Mouse (Mus musculus): ENCODE measurements at regions not wholly inside any gene's neighbourhood (a gene's known extent, or its start where the extent isn't known, plus 50 kb on each side); places are given as distances from the start of the nearest gene placed in this dataset.

DNA sequence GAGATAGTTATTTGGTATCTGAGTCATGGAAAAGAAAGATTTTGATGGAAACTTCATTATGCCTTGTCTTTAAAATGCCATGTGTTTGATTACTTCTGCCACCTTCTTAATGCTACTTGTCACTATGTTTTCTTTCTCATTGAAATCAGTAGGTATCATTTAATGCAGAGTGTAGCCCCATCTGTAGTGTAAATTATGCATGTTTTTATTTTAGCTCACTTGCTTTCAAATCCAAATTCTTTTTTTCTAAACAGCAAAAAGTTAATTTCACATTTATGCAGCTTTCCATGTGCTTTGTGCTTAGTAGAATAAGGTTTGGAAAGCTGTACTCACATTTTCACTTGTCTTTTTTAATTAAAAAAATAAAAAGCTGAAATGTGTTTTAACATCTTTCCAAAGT is 748.0 kb upstream of the Epha7 start:
- Histone ChIP-seq H3K9ac (ENCODE audit: insufficient read depth, low read depth) (no peak overlapping the region), H3K4me2 (ENCODE audit: insufficient read depth, low read depth, poor library complexity, severe bottlenecking) (no peak overlapping the region), H3K36me3 (replicated peaks in 1 of 2; ENCODE audit: control insufficient read depth in 1 of 2, insufficient read depth in 1 of 2, low read length in 1 of 2) (no peaks in the 10 kb centered on the region), H3K9me3 (replicated peaks; ENCODE audit: low read length) (peaks cover 15% of the 10 kb centered on the region), H3K79me2 (replicated peaks; ENCODE audit: control insufficient read depth, extremely low read depth, insufficient read depth, poor library complexity, severe bottlenecking) (no peaks in the 10 kb centered on the region), H3K27me3 (replicated peaks) (no peaks in the 10 kb centered on the region), H3K4me1 (ENCODE audit: control insufficient read depth in 1 of 2, insufficient read depth in 2 of 2) (no peaks in the 10 kb centered on the region), H3K4me3 (replicated peaks in 1 of 3; ENCODE audit: low read depth in 2 of 3, low read length in 2 of 3, poor library complexity in 1 of 3) (no peak overlapping the region), H3K27ac (ENCODE audit: insufficient read depth, low read depth) (no peak overlapping the region)
- in situ Hi-C loops (cut with MboI; ENCODE audit: low pct_ligation_motif_present, low pct_unique_long_range_greater_than_20kb, low sequenced_read_pairs): no loop called here
- dilution Hi-C loops (cut with MboI; ENCODE audit: extremely low pct_ligation_motif_present, extremely low pct_unique_long_range_greater_than_20kb, low sequenced_read_pairs): no loop called here
- DNase-seq (ENCODE audit: extremely low read depth): no peak
- no peak for TF ChIP-seq BHLHE40 (IDR thresholded peaks at IDR 0.05; ENCODE audit: low read depth, low read length)
- TF ChIP-seq JUN (IDR thresholded peaks at IDR 0.05; ENCODE audit: insufficient read depth, low read depth, low read length): no peak
- TF ChIP-seq UBTF (IDR thresholded peaks at IDR 0.05; ENCODE audit: low read depth, low read length): no peak
- TF ChIP-seq PAX5 (IDR thresholded peaks at IDR 0.05; ENCODE audit: low read length): no peak
- no peak for TF ChIP-seq MEF2A (IDR thresholded peaks at IDR 0.05; ENCODE audit: borderline replicate concordance, low read depth, low read length)

DNA sequence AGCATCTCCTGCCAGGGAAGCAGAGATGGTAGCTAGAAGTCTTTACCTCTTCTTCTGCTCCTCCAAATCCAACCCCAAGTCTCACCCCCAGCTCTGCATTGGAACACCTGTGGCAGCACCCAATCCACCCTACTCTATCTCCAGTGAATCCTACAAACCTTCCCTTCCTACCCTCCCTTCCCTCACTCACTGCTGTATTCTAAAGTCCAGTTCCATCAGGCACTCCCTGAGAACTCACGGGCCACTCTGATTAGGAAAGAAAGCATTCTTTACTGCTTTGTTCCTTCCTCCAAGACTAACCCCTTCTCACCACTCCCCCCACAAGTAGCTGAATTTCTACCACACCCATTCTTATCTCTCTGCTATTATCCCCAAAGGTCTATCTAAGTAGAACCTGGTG is 747.1 kb upstream of the Epha7 start:
- H3K36me3 ChIP-seq (replicated peaks in 1 of 2; ENCODE audit: control insufficient read depth in 1 of 2, insufficient read depth in 1 of 2, low read length in 1 of 2): no peaks in the 10 kb centered on the region
- no peaks in the 10 kb centered on the region for H3K79me2 ChIP-seq (replicated peaks; ENCODE audit: control insufficient read depth, extremely low read depth, insufficient read depth, poor library complexity, severe bottlenecking)
- TF ChIP-seq USF2 (conservative IDR thresholded peaks at IDR 0.05; ENCODE audit: low read depth, low read length): no peak
- no peak for TF ChIP-seq SIN3A (IDR thresholded peaks at IDR 0.05; ENCODE audit: low read length)
- TF ChIP-seq RAD21 (IDR thresholded peaks at IDR 0.05; ENCODE audit: low read depth, low read length): no peak
- no peak for TF ChIP-seq CHD1 (IDR thresholded peaks at IDR 0.05; ENCODE audit: low read depth, low read length)
- TF ChIP-seq NELFE (IDR thresholded peaks at IDR 0.05; ENCODE audit: low read depth, low read length): no peak
- H3K4me1 ChIP-seq (ENCODE audit: control insufficient read depth in 1 of 2, insufficient read depth in 2 of 2): no peaks in the 10 kb centered on the region
- no peak overlapping the region for H3K9ac ChIP-seq (ENCODE audit: insufficient read depth, low read depth)
- no peak overlapping the region for H3K27ac ChIP-seq (ENCODE audit: insufficient read depth, low read depth)
- H3K9me3 ChIP-seq (replicated peaks; ENCODE audit: low read length): peaks cover 17% of the 10 kb centered on the region
- in situ Hi-C loops (cut with MboI; ENCODE audit: low pct_ligation_motif_present, low pct_unique_long_range_greater_than_20kb, low sequenced_read_pairs) (no loop called here), dilution Hi-C loops (cut with MboI; ENCODE audit: extremely low pct_ligation_motif_present, extremely low pct_unique_long_range_greater_than_20kb, low sequenced_read_pairs) (no loop called here)
- H3K4me2 ChIP-seq (ENCODE audit: insufficient read depth, low read depth, poor library complexity, severe bottlenecking): no peak overlapping the region
- no peaks in the 10 kb centered on the region for H3K27me3 ChIP-seq (replicated peaks)
- H3K4me3 ChIP-seq (replicated peaks in 1 of 3; ENCODE audit: low read depth in 2 of 3, low read length in 2 of 3, poor library complexity in 1 of 3): no peak overlapping the region
- no peak for DNase-seq (ENCODE audit: extremely low read depth)

DNA sequence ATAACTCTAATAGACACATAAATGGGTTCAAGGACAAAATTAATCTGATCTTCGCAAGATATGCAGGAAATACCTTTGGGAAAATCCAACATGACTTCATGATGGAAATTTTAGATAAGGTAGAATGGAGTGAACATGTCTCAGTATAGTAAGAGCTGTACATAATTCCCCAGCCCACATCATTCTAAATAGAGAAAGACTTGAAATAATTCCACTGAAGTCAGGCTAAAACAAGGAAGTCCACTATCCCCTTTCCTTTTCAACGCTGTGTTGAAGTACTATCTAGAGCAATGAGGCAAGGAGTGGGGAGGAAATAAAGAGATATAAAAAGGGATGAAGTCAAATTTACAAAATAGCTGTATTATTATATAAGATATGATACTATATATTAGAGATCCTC is 733.9 kb upstream of the Epha7 start:
- Histone ChIP-seq H3K4me3 (replicated peaks in 1 of 3; ENCODE audit: low read depth in 2 of 3, low read length in 2 of 3, poor library complexity in 1 of 3) (no peak overlapping the region), H3K4me2 (ENCODE audit: insufficient read depth, low read depth, poor library complexity, severe bottlenecking) (no peak overlapping the region), H3K4me1 (ENCODE audit: control insufficient read depth in 1 of 2, insufficient read depth in 2 of 2) (no peaks in the 10 kb centered on the region), H3K9ac (ENCODE audit: insufficient read depth, low read depth) (no peak overlapping the region), H3K79me2 (replicated peaks; ENCODE audit: control insufficient read depth, extremely low read depth, insufficient read depth, poor library complexity, severe bottlenecking) (no peaks in the 10 kb centered on the region), H3K27ac (ENCODE audit: insufficient read depth, low read depth) (no peak overlapping the region), H3K27me3 (replicated peaks) (no peaks in the 10 kb centered on the region), H3K9me3 (replicated peaks; ENCODE audit: low read length) (peaks cover 9% of the 10 kb centered on the region), H3K36me3 (replicated peaks in 1 of 2; ENCODE audit: control insufficient read depth in 1 of 2, insufficient read depth in 1 of 2, low read length in 1 of 2) (no peaks in the 10 kb centered on the region)
- in situ Hi-C loops (cut with MboI; ENCODE audit: low pct_ligation_motif_present, low pct_unique_long_range_greater_than_20kb, low sequenced_read_pairs): no loop called here
- DNase-seq (ENCODE audit: extremely low read depth): no peak
- TF ChIP-seq MAZ (IDR thresholded peaks at IDR 0.05; ENCODE audit: low read depth, low read length) (no peak), JUND (conservative IDR thresholded peaks at IDR 0.05; ENCODE audit: low read depth, low read length) (no peak), ZKSCAN1 (IDR thresholded peaks at IDR 0.05; ENCODE audit: borderline replicate concordance, low read depth, low read length) (no peak)
- dilution Hi-C loops (cut with MboI; ENCODE audit: extremely low pct_ligation_motif_present, extremely low pct_unique_long_range_greater_than_20kb, low sequenced_read_pairs): no loop called here

Measured in CH12.LX (cell line).